Mouse (Mus musculus): ENCODE results near the gene Cryzl2.

DNA sequence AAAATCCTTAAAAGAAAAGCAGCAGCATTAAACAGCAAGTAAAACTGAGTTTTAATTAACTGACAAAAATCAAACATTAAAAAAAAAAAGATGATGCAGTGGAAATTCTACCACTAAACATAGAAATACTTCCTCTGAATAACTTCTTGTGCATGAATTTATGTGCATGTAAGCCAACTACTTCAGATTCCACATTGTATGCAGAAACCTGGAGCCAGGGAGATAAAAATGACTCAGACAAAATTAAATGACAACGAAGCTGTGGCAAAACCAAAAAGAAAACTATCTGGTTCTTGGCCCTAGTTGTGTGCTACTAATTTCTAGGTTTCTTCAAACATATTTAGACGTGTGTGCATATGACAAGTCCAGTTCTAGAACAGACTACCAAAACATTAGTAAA is 48.7 kb upstream of the Cryzl2 start:
- TF ChIP-seq POLR2A (IDR thresholded peaks at IDR 0.05; ENCODE audit: borderline replicate concordance, control insufficient read depth, low read depth, low read length) (no peak), CTCF (IDR thresholded peaks at IDR 0.05; ENCODE audit: control insufficient read depth, insufficient read depth, low read length) (no peak)
